Mouse (Mus musculus) bone marrow, adult 2 months (tissue): ENCODE measurements around the gene Gas7.

Source experiments
- CTCF ChIP-seq: fragments of 200-500 bp; IDR thresholded peaks from 2 replicates; pipeline ENCODE4 v1.5.1; 2011; ENCODE audit warnings: low read length, control low read depth; ENCODE audit not compliant: control insufficient read depth, insufficient read depth
- POLR2A ChIP-seq: fragments of 200-500 bp; IDR thresholded peaks from 2 replicates; pipeline ENCODE4 v1.6.1; 2011; ENCODE audit warnings: low read depth, mild to moderate bottlenecking, control low read depth, low read length, borderline replicate concordance; ENCODE audit not compliant: control insufficient read depth

GRCm38 (mm10) chr11:67549762-67550488, 94.7 kb downstream of the Gas7 start:
- TF ChIP-seq POLR2A (no peak), CTCF (no peak)
